Mouse (Mus musculus) v-Abl transformed pro-B cells (cell line): ENCODE data around the gene Neurl1a.

Experiments
- in situ Hi-C, 2 experiments: fragments of 400-800 bp; cut with MboI; formaldehyde crosslinking; loops; one replicate each; pipeline ENCODE4 v1.15.1; 2025; ENCODE audit not compliant: unreplicated experiment in 2 of 2

Neurl1a gene

DNA sequence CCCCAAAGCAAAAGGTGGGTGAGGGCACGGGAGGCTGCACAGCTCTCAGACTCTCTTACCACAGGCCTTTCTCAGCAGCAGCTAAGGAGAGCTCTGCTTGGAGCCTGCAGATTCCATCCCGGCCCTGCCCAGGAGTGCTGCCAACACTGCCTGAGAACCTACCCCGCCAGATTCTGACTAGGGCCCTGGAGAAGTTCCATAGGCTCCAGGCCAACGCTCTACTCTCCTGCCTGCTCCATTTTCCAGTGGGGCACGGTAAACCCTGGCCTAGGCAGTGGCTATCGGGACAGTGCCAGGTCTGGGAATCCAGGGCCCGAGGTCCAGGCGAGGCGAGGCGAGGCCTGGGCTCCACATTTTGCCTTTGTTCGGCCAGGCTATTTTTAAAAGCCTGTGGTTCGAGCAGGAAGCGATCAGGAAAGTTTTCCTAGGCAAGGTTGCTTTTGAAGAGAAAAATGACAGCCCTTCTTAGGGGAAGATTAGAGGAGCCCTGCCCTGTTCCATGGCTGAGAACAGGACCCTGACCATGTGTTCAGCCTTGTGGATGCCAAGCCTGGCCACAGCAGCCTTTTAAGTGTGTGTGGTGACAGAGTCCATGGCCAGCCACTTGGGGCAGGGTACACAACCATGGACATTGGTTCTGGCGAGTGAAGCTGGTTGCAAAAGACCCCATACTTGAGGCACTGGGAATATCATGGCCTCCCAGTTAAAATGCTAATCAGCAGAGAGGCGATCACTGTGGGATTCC, 101.3 kb downstream of the Neurl1a start:
- in situ Hi-C loops: no loop called here

DNA sequence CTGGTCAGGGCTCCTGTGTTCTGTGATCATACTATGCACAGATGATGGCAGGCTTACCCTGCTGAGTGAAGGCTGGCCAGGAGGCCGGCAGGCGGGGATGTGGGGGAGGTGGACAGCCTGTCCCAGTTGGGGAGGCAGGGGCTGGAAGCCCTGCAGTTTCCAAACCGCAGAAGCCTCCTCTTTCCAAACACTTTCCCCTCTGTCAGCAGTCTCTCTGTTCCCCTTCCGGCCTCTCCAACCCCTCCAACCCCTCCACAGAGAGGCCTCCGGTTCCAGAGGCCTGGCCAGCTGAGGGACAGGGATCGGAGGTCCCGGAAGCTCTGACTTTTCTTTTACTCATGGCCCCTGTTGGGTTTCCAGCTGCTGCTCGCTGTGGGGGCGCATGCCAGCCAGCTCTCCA, 102.3 kb downstream of the Neurl1a start:
- in situ Hi-C loops: no loop called here

DNA sequence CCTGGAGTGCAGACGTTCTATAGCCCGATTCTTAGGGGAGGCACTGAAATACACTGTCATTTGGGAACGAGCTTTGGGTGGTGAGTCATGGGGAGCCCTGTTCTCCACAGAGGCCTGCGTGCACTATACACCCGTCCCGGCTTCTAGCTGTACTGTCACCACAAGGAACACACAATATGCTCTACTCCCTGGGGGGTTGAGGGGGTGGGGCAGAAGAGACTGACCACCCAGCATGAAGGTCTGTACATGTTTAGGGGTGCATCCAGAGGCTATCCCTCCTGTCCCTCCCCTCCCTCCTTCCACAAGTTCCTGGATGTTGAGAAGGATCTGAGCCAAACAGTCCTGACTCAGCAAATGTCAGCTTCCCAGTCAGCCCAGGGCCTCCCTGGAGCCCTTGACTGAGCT, 103.4 kb downstream of the Neurl1a start:
- in situ Hi-C loops: no loop called here

DNA sequence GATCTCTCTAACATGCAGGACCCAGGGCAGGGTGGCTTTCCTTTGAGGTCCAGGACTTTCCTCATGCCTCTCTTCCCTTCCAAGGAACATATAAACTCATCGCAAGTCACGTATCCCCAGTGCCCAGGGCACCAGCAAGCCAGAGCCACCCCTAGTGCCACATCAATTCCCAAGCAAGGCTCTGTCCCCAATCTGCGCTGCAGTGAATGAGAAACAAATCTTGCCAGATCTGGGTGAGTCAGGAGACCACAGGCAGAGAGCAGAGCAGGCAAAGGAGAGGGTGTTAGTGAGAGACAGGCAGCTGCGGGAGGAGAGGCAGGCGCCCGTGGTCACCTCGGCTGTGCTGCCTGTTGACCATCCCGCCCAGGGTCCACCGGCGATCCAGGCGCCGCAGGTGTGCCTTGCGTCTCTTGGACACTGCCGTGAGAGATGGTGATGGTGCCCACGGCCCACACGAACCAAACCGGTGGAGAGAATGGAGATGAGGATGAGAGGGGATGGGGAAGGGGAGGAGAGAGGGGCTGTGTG, 104.1 kb downstream of the Neurl1a start:
- in situ Hi-C loops: no loop called here

DNA sequence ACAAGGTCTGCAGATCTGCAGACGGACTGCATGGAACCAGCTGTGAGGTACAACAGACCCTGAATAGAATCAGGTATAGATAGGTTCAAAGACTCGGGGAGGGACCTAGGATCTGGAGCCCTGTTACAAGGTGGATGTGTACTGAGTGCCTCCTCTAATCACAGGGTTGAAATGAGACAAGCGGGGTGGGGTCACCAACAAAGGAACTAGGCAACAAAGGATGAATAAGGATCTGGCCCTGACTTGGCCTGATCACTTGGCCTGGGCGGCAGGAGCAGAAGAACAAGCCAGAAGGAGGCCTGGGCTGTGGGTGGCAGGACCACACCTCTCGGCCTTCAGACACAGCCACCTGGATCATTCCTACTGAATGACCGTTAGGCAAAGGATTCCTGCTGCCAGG, 107.0 kb downstream of the Neurl1a start:
- in situ Hi-C loops: no loop called here

DNA sequence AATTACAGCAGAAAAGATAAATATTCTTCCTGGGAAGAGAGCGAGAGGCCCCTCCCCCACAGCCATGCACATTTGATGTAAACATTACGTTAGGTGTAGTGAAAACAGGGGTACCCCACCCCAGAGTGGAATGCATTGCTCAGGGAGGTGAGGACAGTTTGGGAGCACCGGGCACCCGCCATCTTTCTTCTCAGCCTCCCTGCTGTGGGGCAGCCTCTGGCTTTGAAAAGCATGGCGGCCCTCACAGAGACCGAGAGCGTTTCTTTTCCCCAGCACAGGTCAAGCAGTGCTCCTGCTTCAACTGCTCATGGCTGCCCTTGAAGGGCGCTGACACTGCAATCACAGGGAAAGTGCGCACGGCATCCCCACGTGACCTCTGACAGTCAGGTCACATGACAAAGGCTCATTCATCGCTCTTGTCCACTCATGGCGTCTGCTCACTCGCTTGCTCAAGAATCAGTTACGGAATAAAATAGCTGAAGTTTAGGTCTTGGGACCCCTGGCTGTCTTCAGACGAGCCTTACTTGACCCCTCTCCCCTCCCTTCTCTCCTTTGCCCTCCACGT, 108.3 kb downstream of the Neurl1a start:
- in situ Hi-C loops: no loop called here

DNA sequence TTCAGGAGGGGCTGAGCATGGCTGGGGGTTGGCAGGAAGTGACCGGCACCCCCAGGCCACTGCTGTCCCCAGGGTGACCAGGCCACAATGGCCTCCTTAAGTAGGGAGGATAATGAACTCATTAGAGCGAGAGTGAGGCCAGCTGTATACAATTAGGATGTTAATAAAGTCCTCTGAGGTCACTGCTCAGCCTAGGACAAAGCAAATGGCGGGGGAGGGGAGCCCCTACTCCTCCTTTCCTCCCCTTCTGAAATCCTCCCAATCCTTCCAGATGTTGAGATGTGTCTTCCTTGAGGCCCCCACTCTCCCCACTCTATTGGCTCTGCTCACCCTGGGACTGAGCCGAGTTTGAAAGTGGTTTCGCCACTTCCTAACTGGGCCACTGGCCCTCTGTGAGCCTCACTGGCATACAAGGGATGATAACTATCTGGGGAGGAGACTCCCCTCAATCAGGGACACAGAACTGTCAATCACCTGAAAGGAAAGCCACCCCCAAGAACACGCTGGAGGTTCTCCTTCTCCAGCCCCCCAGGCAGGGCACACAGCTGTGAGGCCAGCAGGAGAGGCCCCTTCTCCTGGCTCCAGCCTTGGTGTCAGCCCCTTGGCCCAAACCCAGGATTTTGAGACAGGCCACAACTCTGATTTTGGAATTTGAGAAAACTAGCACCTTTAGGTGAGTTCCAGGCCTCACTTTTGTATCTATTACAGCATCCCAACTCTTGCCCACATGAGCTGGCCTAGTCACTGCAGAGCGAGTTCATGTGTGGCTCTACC, 112.9 kb downstream of the Neurl1a start:
- in situ Hi-C loops: no loop called here

DNA sequence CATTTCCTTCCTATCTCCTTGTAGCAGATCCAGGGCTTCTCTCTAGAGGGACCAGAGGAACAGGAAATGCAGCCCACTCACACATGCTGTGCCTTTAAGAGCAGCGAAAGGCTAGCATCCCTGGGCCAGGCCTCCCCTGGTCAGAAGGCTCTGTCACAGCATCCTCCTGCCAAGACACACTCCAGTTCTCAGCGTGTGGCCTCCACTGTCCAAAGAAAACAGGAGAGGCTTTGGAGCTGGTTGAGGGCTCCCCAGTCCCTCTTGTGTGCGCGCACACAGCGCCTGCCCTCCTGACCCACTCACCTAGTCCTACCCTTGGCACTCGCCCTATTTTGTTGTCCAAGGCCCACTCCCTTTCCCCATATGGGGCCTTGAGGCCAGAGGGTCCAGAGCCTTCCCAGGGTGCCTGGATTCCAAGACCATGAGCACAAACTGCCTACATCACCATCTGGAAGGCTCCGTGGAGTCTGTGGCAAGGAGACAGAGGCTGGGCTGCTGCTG, 113.9 kb downstream of the Neurl1a start:
- in situ Hi-C loops: no loop called here

DNA sequence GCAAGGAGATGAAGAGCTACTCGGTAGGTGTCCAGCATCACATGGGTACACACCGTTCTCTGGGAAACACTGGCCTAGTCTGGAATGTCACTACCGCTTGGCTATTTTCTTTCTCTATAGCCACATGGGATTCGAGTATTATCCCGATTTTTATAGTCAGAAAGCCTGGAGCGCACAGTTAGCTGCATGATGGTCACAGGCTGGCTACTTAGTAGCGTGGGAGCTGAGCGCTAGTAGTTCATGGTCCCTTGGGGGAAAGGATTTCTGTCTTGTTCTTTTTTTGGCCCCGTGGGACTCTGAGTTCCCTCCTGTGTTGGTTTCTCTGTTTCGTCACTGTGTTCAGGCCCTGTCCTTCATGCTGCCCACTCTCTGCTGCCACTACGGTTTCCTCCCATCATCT, 119.5 kb downstream of the Neurl1a start:
- in situ Hi-C loops: no loop called here

DNA sequence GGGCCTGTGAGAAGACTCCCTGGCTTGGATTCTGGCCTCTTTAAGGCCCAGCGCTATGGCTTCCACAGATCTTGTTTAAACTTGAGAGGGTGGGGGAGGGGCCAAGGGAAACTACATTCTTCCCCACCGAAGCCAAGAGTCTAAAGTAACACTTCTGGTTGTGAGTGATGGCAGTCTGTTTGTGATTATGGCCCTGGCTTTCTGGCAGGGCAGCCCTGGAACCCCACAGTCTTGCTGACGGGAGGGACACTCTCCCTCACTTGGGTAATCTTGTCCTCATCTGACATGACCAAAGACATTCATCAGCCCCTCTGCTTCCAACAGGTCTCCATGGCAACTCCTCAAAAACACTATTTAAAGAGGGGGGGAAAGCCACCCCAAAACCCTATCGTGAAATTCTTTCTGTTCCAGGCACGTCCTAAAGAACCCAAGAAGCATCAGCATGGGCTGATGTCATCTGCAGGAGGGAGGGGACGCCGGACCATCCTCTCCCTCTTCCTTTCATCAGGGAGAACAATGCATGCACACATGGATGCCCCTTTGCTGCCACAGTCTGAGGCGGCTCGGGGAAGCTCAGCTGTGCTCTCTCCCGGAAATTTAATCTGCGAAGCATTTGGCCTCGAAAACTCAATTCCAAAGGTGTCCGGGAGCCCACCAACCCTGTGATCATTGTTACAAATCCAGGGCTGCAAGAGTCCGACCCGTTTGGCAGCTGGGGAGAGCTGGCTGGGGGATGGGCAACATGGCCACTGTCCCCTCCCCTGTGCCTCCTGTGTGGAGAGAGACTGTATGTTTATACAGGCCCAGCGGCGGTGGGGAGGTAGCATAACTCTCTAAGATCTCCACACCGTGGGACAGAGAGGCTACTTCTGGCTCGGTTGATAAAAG, 122.9 kb downstream of the Neurl1a start:
- in situ Hi-C loops: no loop called here

DNA sequence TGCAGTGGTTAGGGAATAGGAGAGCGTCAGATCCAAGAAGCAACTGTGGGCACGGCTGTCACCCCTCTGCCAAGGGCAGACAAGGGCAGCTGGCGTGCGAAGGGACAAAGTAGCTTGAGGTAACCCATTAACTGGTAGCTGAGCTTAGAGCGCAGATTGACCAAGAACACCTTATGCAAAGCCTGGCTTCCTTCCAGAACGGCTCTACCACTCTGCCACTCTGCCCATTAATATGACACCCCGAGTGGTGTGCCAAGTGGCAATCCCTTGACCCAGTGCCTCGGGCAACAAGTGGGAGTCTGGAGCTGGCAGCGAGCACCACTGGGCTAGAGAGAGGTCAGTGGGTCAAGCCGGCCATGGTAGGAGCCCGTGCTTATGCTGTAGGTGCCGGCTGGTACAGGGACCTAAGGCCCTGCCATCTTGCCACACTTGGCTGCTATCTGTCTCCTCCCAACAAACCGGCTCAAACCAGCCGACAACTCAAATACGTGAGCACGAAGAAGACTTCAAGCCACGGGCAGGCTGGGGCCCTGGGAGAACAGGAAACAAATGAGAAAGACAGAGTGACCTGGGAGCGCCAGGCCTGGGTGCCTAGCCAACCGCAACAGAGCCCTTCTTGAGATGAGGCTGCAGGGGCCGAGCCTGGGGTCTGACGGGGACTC, 123.7 kb downstream of the Neurl1a start:
- in situ Hi-C loops: no loop called here

DNA sequence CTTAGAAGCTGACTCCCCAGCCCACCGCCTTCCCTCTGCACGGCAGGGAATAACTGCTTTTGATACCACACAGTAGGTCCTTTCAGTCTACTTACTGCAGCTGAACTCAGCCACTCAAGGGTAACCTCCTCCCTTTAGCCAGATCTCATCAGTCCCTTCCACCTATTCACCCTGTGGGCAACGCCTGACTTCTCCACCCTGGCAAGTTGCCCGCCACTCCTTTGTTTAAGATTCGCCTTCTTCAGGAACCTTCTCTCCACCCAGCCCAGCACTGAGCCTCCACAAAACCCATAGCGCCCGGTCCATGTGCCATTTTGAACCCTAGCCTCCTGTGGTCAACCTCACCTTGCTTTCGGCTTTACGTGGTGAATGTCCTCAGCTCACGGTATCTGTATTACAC, 124.5 kb downstream of the Neurl1a start:
- in situ Hi-C loops: no loop called here

DNA sequence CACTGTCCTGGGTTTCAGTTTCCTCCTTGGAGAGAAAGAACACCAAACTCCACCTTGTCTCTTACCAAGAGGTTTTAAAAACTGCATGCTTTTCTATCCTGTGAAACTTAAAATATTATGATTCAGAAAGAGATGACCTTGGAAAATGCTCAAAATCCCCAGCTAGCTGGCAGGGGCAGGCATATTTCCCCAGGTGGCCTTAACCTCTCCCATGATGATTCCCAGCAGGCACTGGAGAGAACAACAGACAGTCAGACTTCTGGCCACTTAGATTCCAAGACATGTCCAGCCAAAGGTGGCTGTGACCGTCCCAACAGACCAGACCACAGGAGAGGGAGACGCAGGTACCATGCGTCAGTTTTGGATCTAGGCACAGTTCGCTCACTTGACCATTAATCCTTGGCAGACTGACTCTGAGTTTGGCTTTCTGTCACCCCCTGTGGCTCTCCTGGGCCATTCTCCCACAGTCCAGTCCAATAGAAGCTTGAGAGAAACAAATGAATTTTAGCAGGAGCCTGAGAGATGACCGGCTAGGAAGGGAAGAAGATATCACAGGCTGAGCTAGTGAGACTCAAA, 125.6 kb downstream of the Neurl1a start:
- in situ Hi-C loops: no loop called here

DNA sequence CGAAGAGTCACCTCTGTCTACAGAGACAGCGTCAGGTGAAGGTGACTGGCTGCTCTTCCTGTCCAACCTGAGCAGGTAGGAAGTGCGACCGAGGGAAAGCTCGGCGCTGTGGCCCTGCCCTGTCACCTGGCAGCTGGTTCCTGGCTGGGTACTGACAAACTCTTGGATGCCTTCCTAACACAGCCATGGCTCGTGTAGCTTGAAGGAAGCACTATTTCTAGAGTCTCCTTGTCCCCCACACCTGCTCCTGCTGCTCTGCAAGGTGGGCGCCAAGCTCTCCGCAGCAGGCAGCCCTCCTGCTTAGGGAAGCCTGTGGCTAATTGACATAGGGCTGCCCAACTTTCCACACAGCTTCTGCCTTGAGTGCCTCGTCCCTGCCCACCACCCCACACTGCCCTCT, 126.8 kb downstream of the Neurl1a start:
- in situ Hi-C loops: no loop called here

DNA sequence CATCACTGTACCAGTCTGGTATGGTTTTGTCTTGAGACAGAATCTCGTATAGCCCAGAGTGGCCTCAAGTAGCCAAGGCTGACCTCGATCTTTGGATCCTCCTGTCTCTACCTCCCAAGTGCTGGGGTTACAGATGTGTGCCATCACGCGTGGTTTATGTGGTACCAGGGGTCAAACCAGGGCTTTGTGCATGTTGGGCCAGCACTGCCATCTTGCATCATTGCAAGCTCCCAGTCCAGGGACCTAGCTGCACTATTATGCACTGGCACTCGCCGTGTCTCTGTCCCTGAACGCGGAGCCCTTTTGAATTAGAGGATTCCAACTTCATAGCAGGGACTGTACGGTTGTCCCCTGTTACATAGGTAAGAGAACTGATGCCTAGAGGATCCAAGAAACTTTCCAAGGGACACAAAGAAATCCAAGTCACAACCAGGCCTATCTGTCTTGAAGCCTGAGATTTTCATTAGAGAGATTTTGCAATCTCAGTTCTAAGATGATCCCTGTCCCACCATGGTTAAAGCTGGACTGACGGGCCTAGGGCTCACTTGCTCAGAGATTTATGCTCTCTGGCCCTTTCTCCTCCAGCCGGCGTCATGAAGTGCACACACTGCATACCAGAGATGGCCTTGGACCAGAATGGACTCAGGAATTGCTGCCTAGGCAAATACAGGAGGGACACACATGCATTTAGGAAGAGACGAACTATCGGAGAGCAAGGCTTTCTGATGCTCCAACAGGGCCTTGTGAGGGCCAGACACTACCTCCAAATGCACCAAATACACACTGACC, 127.7 kb downstream of the Neurl1a start:
- in situ Hi-C loops: no loop called here

DNA sequence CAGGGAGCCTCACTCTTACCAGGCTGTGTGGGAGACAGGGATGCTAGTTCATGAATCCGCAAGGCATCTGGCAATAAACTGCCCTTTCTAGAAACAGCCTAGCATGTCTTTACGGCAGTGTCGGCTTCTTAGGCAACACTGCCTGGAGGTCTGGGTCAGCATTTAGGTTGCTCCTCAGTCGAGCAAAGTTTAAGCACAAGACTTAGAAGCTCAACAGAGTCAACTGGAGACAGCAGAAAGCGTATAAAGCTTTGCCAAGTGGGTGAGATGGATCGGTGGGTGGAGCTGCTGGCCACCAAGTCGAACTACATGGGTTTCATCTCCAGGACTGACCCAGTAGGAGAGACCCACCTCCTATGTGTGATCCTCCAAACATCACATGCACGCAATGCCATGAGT, 128.3 kb downstream of the Neurl1a start:
- in situ Hi-C loops: no loop called here
